Mouse (Mus musculus) intestine, postnatal 0 days (tissue): ENCODE data around the gene Crbn. TPM values are rescaled to one million over a fixed set of nuclear protein-coding genes. Genes with fewer than 3 reads are reported as not detected.

Source experiments
- ATAC-seq: fragments of 200-750 bp; cut with Nextera tagmentation; 2 replicates; pipeline ENCODE4 v1.8.0; 2017; ENCODE audit warnings: mild to moderate bottlenecking, moderate TSS enrichment, moderate library complexity
- H3K27ac ChIP-seq: fragments of 300-500 bp; sonication (generic); 2 replicates; pipeline ENCODE4 v1.5.1; 2014; ENCODE audit warnings: mild to moderate bottlenecking, low read depth, low read length, moderate library complexity
- H3K27me3 ChIP-seq: fragments of 300-500 bp; sonication (generic); replicated peaks from 2 replicates; pipeline ENCODE4 v1.6.1; 2014; ENCODE audit warnings: low read length, mixed read lengths; ENCODE audit not compliant: control insufficient read depth, insufficient read depth
- H3K36me3 ChIP-seq: fragments of 300-500 bp; sonication (generic); 2 replicates; pipeline ENCODE4 v1.6.1; 2014; ENCODE audit warnings: mild to moderate bottlenecking, moderate library complexity; ENCODE audit not compliant: control insufficient read depth, insufficient read depth
- H3K4me1 ChIP-seq: fragments of 300-500 bp; sonication (generic); replicated peaks from 2 replicates; pipeline ENCODE4 v1.6.1; 2014; ENCODE audit warnings: antibody characterized with exemption, low read length, mixed read lengths; ENCODE audit not compliant: control insufficient read depth, insufficient read depth
- H3K4me2 ChIP-seq: fragments of 300-500 bp; sonication (generic); replicated peaks from 2 replicates; pipeline ENCODE4 v1.6.1; 2014; ENCODE audit warnings: low read depth, mild to moderate bottlenecking, moderate library complexity
- H3K4me3 ChIP-seq: fragments of 300-500 bp; sonication (generic); 2 replicates; pipeline ENCODE4 v1.5.1; 2014; ENCODE audit warnings: low read depth, low read length
- H3K9ac ChIP-seq: fragments of 300-500 bp; sonication (generic); 2 replicates; pipeline ENCODE4 v1.6.1; 2014; ENCODE audit warnings: mild to moderate bottlenecking, low read depth, low read length
- H3K9me3 ChIP-seq: fragments of 300-500 bp; sonication (generic); 2 replicates; pipeline ENCODE4 v1.6.1; 2016; ENCODE audit warnings: mixed run types; ENCODE audit not compliant: control insufficient read depth
- CTCF ChIP-seq: sonication (generic); IDR thresholded peaks from 2 replicates; pipeline ENCODE4 v1.5.1; 2016; ENCODE audit warnings: low read depth, mild to moderate bottlenecking, control low read depth, antibody characterized with exemption, moderate library complexity
- WGBS: fragments of 180-500 bp; shearing (Covaris S2); extraction: QIAGEN DNeasy Blood & Tissue Kit; methylation state at CpG from one replicate; pipeline ENCODE4 v1.1.7; 2014; 5-methylcytosine and 5-hydroxymethylcytosine counted together
- polyA plus RNA-seq: library from polyadenylated mRNA; unstranded; fragments of >200 nt; fragmentation: Nextera tagmentation; extraction: Ambion mirVana; gene quantifications from 2 replicates; pipeline ENCODE4 v1.2.1, GENCODE M21; 2015

Crbn gene
- polyA plus RNA-seq, 1 experiment from 2014 or later, result 54.8 TPM

DNA sequence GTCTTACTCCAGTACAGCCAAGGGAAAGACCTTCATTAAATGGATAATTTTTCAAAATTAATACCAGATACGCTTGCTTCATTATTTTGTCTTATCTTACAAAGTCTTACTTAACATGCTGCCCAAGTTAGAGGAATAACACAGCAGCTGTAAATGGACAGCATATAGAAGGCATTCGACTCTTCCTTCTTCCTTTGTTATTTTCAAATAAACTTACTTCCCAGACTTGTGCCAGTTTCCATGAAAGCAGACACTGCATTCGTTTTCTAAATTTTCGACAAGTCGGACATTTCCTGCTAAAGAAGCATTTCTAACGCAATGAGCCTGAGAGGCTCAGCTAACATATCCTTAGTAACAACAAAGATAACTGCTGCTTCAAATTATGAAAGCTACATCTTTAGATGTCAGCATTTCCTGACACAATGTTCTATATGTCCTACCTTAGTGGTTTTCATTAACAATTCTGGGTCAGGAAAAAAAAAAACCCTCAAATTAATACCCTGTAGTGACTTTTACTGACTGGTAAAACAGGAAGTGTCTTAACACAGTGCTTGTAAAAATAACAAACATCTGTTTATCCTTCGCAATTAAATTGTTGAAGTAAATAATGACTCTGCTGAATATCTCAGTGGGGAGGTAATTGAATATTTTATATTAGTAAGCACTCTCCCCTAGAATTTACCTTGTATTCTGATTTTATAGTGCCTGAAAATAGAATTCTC, 54.0 kb downstream of the Crbn start:
- Histone ChIP-seq H3K4me1 (no peaks in the 10 kb centered on the region), H3K9me3 (no peaks in the 10 kb centered on the region), H3K4me2 (no peak overlapping the region), H3K9ac (no peak overlapping the region), H3K36me3 (no peaks in the 10 kb centered on the region), H3K4me3 (no peak overlapping the region), H3K27ac (no peak overlapping the region), H3K27me3 (no peaks in the 10 kb centered on the region)
- 72% methylated on average over 7 of the region's 7 CpGs for WGBS
- TF ChIP-seq CTCF, result no peak
- ATAC-seq, result no peak

DNA sequence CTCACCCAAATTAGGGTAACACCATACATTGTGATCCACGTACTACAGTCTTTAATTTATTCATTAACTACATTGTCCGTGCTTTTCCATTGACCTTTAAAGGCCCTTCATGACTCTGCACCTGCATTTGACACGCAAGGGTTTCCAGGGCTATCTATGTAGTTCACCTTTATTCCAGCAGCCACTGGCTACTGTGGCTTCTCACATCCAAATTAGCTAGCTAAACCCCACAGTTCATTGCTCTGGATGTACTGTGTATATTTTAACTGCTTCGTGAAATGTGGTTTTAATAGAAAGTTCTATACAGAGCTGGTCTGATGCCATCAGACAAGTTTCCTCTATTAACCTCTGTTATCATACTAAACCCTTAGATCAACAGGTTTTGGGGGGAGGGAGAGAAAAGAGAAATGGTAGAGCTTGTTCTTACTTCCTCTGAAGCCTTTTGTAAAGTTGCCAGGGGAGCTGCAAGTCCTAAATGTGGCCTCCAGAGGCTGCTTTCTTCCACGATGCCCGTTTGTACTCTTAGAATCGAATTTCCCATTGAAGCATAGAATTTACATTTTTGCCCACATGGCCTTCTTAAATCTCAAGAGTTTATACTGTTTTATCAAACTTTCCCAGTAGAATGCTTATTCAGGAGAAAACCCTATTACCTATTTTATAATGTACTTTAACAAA, 56.2 kb downstream of the Crbn start:
- 80% methylated on average over 7 of the region's 7 CpGs for WGBS
- Histone ChIP-seq H3K36me3 (no peaks in the 10 kb centered on the region), H3K9me3 (no peaks in the 10 kb centered on the region), H3K4me3 (no peak overlapping the region), H3K4me2 (no peak overlapping the region), H3K9ac (no peak overlapping the region), H3K4me1 (no peaks in the 10 kb centered on the region), H3K27ac (no peak overlapping the region), H3K27me3 (no peaks in the 10 kb centered on the region)
- ATAC-seq, result no peak
- no peak for TF ChIP-seq CTCF

DNA sequence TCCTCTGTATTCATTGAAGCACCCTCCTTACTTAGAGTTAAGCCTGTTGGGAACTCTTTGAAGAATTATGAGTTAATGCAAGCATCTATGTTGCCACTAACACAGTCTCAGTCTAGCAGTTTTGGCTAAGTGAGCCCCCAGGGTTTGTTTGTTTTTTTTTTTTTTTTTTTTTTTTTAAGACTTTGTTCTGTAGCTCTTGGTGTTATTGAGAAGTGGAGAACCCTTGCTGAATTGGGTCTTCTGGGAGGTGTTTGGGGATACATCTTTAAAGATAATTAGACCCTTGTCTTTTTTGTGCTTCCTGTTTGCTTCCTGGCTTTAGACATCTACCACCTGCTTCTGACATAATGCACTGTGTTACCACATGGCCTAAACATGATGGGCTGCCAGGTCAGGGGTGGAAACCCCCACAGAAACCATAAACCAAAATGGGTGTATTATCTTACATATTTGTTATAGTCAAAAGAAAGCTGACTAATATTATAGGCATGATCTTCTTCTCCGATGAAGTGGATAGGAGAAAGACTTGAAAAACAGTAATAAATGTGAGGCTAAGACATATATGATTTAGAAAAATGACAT, 59.5 kb downstream of the Crbn start:
- no peak overlapping the region for H3K4me2 ChIP-seq
- H3K27me3 ChIP-seq, result no peaks in the 10 kb centered on the region
- no peak overlapping the region for H3K9ac ChIP-seq
- no peaks in the 10 kb centered on the region for H3K9me3 ChIP-seq
- no peak for TF ChIP-seq CTCF
- H3K4me3 ChIP-seq, result no peak overlapping the region
- 88% methylated on average over 1 of the region's 1 CpGs for WGBS
- ATAC-seq, result no peak
- no peaks in the 10 kb centered on the region for H3K36me3 ChIP-seq
- no peak overlapping the region for H3K27ac ChIP-seq
- no peaks in the 10 kb centered on the region for H3K4me1 ChIP-seq

DNA sequence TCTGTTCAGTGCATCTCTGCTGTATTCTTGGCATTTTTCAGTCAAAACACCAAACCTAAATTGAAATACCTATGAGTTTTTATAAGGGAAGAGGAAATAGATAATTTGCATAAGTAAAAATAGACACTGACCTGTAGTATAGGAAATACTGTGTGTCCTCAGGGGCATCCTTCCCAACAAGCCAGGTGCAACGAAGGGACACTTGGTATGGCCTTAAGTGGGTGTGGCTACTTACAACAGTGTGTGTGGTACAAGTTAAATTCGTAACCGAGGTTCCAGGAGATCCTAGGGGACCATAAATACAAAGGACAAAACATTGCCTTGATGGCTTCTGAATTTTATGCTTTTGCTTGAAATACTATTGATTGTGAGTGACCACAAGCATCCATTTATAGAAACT, 61.6 kb downstream of the Crbn start:
- Histone ChIP-seq H3K4me1 (no peaks in the 10 kb centered on the region), H3K27ac (no peak overlapping the region), H3K4me2 (no peak overlapping the region), H3K27me3 (no peaks in the 10 kb centered on the region), H3K36me3 (no peaks in the 10 kb centered on the region), H3K9ac (no peak overlapping the region), H3K9me3 (no peaks in the 10 kb centered on the region), H3K4me3 (no peak overlapping the region)
- WGBS, result 79% methylated on average over 3 of the region's 3 CpGs
- no peak for ATAC-seq
- TF ChIP-seq CTCF, result no peak

DNA sequence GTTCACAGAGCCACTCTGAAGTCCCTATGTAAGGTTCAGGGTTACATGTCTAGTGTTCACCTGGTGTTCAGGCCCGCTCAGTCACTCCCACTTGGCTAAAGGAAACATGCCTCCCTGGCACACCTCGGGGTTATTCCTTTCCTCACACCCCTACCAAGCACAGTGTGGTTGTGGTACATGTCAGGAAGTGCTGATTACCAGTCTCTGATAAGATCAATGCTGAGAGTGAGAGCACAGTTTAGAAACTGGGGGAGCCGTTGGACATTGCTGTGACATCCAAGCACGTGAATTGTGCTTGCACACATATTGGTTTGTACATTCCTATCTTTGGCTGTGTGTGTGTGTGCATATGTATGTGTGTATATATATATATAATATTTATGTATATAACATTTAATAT, 67.3 kb downstream of the Crbn start:
- WGBS, result 82% methylated on average over 4 of the region's 4 CpGs
- Histone ChIP-seq H3K27ac (no peak overlapping the region), H3K4me3 (no peak overlapping the region), H3K27me3 (no peaks in the 10 kb centered on the region), H3K36me3 (no peaks in the 10 kb centered on the region), H3K4me2 (no peak overlapping the region), H3K4me1 (no peaks in the 10 kb centered on the region), H3K9me3 (no peaks in the 10 kb centered on the region), H3K9ac (no peak overlapping the region)
- TF ChIP-seq CTCF, result no peak
- no peak for ATAC-seq

Other genes with a start within 250 kb of the Crbn start
- not detected in 2 replicates for gene Il5ra, start 51.0 kb downstream of the Crbn start, polyA plus RNA-seq
- 25.0 and 27.7 TPM in 2 replicates for gene Trnt1, start 31.0 kb downstream of the Crbn start, polyA plus RNA-seq